Mouse (Mus musculus) T-cell, adult 2 months (primary cell): ENCODE measurements around the gene Synpr.
"Not testable (repeated sequence)": the region's sequence is repeated elsewhere in the genome, so short reads cannot be mapped to it uniquely, and the experiment has no call there.

ENCODE experiments used
- DNase-seq: peaks from one replicate; pipeline ENCODE4 v3.0.0; 2022; ENCODE audit warnings: low spot score

Synpr gene

DNA sequence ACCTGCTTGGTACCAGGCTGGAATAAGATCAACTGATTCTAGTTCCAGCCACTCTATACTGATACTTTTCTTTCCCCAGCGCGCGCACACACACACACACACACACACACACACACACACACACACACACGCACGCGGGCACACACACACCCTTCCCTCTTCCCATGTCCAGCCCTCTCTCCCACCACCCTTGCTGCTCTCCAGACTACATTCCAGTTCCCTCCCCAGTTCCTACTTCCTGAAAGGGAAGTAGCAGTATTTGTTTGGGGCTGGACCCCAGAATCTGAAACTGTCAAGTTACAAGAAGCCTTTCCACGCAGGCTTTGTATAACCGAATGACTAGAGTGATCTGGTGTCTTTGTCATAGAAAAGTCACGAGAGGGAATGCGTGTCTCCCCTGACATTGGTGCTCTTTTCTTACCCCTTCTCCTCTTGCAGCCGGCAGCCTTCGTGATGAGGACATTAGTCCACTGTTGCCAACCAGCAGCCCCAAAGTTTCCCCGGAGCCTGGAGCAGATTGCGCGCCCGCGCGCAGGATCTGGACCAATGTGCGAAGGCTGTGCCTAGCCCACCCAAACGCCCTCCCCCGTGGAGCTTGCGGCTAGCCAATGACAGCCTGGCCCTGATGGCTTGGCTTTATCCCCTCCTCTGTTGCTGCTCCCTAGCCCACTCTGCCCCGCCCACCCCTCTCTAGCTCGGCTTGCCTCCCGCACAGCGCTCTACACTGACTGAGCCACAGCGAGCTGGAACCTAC is at the start of gene Synpr:
Gene Synpr, plus strand, starts transcription at position 690 of the 754 bp plus-strand sequence.
- DNase-seq: no peak

DNA sequence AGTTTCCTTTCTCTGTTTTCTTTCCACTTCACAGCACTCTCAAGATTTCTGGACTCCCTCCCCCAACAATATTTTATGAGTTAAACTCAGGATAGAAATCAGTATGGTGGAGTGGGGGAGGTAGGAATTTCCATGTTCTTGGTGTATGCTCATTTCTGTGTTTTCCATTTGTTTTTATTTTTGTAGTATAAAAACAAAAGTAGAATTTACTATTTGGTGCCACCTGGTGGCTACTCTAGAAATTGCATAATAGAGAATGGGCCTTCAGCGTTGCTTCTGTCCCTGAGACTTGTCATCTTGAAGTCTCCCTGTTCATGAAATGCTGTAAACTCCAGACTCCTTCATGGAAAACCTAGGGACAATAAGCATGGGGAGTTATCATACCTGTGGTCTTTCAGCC is 47.7 kb upstream of the Synpr start:
- no peak for DNase-seq

DNA sequence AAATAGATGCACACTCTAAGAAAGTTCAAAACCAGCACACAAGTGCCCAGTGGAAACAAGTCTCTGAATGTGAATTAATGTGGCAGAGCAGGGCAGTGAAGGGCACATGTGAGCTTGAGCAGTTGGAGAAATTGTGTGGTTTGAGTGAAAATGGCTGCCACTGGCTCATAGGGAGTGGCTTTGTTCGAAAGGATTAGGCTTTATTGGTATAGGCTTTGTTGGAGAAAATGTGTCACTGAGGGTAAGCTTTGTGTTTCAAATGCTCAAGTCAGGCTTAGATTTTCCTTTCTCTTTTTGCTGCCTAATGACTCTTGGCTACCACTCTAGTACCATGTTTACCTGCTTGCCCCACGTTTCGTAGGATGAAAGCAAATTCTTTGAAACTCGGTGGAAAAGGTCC is 37.1 kb upstream of the Synpr start:
- DNase-seq: no peak

DNA sequence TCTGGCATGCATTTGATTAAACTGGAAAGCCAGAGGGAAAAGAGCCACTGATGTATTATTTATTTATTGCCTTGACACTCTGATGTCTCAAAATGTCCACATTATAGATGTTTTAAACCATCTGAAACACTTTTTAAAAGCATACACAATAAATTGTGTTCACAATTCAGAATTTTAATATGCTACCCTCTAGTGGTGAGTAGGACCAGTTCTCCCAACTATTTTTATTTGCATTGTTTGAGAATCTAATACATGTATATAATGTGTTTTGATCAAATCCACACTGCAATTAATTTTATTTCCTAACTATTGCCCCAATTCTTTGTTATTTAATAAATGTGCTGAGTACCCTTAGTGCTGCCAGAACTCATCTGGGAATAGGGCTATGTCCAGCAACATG is 35.2 kb upstream of the Synpr start:
- DNase-seq: no peak

DNA sequence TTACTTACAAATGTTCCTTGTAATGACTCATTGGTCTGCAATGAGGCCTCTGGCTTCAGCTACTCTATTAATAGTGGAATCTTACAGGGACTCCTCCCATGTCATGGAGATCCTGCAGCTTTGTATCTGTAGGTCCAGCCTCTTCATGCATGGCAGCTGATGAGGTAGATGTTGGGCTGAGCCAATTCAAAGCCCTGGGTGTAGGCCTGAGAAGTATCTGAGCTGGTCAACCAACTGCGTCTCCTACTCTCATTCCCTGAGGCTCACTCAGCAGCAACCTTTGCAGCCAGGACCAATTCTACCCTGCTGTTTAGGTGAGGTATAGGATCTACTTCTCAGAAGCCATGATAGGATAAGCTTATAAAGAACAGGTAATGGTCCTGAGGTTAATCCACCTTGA is 32.0 kb upstream of the Synpr start:
- no peak for DNase-seq

DNA sequence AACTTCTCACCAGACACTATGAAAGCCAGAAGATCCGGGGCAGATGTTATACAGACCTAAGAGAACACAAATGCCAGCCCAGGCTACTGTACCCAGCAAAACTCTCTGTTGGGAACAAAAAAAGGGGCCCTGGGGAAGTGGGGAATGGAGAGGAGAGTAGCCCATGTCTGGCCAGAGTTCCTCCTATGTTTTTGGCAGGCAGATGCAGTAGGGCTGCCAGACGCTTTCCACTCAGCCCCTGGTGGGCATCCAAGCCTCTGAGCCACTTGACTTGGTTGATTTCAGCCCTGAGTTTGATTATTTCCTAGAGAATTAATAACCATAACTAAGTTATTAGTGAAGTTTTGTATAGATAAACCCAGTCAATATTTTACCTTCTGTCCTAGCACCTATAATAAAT is 29.8 kb upstream of the Synpr start:
- DNase-seq: not testable (repeated sequence)

DNA sequence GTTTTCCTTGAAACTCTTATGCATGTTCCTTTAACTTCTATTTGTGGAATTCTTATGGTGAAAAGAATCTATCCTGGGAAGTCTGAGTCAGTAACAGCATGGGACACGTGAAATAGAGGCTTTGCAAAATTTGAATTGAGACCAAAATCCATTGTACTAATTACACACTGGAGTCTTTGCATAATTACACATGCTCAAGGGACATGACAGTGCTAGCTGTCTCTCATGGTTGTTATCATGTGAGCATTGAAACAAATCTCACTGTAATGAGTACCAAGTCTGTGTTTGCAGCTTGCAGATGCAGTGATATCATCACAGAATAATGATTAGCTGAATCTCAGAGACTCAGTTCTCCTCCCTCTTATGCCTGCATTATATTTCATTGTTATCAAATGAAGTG is 22.2 kb upstream of the Synpr start:
- no peak for DNase-seq

DNA sequence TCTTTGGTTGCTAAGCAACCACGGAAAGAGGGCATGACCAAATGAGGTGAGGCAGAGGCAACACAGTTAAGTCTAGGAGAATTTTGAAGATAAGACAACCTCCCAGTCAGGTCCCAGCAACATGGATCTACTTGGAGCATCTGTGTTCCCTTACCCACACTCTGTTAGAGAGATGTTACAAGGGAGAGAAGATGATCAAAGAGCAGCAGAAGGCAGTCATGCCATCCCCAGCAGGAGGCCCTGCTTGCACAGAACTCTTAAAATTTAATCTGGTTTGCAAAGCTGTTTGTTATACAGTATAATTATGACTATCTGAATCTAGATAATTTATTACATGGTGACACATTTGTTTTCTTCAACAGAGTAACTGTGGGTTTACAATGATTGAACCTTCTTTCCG is 18.2 kb upstream of the Synpr start:
- DNase-seq: no peak

DNA sequence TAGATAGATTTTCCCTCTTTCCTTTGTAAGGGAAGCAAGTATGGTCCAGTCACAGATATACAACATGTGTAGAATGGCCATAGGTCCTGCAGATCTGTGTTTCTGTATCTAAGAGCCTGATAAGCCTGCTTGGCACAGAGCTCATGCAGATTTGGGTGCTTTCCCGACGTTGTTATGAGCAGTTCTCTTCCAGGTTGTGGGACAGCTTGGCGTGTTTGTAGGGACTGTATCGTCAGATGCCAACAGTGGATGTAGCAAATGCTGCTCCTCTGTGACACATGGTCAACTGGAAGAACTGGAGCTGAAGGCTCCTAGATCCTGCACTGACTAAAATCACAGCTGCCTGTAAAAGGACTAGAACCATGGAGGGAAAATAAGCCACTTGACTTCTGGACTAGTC is 17.4 kb upstream of the Synpr start:
- DNase-seq: no peak

DNA sequence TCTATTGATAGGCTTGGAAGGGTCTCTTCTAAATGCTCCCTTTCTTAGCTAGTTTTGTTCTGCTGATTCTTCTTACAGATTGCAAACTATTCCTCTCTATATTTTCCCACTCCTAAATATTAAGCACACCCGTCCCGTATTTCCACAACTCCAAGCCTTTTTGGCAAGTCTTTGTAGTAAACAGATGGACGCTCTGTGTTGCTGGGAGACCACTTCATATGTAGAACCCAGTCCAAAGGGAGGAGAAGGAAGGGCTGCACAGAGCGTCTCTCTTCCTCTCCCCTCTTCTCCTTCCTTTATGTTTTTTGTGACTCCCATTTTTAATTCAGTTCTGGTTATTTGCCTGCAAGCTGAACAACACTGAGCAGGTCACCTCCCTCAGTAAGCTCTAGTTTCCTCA is 1.4 kb upstream of the Synpr start:
- no peak for DNase-seq

DNA sequence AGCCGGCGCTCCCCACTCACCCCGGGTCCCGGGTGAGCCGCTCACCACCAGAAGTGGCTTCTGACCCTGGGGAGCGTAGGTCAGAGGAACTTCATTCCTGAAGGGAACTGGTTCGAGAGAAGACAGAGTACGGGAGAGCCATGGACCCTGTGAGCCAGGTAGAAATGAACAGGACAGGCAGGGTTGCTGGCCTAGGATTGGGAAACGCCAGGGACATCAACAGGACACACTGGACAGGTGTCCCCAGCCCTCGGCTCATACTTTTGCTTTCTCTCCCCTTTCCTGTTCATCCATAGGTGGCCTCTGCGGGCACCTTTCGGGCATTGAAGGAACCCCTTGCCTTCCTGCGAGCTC is 242 bp downstream of the Synpr start:
- no peak for DNase-seq

DNA sequence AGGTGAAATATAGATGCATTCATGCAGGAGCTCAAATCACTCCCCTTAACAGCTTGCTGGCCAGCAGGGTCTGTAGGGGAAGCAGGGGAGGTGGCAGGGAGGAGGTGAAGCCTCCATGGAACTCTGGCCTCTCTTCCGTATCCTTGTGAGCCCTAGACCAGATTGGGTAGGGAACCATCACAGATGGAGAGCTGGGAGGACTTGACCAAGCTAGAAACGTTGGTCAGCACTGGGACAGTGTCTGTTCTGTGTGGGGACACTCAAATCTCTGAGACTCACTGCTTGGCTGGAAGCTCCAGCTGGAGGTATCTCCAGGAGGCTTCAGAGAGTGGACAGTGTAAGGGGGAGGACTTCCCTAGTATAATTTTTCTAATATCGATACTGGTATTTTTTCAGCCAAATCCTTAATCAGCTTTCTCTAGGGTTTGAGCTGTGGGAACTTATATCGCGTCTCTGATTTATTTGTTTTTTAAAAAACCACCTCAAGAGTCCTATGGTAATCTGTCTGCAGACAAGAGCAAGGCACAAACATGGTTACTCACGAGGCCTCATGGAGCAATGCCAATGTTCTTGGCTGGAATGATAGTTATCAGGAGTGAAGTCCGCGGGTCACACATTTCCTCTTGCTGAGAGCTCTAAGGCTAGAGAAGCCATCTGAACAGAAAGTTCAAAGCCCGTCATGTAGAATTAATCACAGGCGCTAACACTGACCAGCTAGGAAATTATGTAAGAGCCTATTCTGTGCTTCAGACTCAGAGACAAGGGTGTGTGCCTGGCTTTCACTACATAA is 956 bp downstream of the Synpr start:
- DNase-seq: no peak

DNA sequence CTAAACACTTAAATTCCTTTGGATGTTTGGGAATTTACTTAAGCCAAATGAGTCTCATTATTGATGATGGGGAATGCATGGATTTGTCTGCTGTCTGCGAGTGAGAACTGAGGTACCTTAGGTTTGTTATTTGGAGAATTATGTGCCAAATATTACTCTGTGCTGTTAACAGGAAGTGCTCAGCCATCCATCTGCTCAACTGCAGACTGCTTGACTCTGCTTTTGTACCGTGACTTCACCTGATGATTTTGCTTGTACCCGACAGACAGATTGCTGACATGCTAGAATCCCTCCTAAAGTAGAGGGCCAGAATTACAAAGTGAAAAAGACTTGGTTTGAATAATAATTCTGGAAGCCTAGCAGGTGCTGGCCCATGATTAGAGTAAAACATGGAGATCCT is 9.6 kb downstream of the Synpr start:
- DNase-seq: no peak

DNA sequence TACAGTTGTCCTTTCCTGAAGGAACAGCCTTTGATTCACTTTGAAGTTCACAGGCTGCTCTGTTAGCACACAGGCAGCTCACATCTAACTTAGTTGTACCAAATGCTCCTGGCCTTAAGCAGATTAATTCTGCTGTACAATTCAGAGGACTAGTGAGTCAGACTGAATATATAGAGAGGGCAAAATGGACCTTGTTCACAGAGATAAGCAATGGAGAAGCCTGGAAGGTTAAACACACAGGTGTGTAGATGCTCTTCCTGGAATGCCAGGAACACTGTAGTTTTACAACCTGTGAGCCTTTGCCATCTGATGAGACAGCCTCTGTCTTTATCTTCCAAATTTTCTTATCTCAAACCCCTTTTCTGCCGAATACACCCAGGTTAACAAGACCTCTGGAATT is 29.7 kb downstream of the Synpr start:
- no peak for DNase-seq

DNA sequence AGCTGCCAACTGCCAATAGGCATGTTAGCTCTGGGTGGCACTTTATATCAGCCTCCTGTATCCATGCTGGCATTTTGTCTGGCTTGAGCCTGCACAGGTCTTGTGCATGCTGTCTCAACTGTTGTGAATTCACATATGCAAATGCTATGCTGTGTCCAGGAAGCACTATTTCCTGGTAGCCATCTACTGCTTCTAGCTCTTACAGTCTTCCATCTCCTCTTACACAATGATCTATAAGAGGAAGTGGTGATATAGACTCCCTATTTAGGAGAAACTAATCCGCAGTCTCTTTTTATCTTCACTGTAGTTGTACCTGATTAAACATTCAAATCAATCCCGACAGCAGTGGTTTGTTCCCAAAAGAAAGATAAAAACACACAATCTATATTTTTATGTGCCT is 43.9 kb downstream of the Synpr start:
- DNase-seq: no peak

DNA sequence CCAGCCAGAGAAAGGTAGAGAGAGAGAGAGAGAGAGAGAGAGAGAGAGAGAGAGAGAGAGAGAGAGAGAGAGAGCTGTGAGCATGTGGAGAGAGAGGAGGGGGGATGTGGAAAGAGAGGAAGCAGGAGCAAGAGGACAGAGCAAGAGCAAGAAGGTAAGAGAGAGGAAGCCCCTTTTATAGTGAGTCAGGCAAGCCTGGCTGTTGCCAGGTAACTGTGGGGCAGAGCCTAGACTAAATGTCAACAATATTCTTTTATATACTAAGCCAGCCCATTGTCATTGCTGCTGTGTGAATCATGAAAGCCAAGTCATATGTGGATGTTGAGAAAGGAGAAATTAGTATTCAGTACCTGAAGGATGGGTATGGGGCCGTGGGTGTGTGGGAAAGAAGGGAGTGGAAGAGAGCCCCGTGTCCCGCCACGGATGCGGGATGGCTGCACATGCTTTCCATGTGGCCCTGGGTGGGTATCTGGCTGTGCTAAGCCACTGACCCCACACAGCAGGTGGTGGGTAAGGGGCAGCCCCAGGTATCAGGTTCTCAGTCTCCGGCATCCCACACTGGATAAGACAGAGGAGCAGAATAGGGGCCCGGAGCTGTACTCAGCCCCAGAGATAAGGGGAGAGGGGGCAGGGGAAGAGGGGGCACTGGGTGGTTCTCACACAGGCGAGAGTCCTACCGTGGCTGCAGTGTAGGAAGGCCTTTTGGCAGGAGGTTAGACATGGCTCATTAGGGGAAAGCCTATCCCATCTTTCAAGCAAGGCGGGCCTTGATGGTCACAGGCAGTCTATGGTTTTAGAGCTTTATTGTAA is 48.1 kb downstream of the Synpr start:
- no peak for DNase-seq

DNA sequence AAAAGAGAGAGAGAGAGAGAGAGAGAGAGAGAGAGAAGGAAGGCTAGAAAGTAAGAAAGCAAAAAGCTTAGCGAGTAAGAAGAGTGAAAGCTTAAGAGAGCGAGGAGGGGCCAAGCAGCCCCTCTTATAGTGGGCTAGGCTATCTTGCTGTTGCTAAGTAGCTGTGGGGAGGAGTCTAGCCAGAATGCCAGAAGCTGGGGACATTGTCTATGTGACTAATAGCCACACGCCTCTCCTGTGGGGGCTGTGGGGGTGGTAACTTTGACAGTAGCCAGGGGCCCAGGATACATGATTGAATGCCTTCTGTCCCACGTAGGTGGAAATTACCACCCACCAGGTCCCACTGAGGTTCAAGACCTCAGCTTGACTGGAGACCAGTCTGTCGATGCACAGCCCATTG is 48.8 kb downstream of the Synpr start:
- no peak for DNase-seq

DNA sequence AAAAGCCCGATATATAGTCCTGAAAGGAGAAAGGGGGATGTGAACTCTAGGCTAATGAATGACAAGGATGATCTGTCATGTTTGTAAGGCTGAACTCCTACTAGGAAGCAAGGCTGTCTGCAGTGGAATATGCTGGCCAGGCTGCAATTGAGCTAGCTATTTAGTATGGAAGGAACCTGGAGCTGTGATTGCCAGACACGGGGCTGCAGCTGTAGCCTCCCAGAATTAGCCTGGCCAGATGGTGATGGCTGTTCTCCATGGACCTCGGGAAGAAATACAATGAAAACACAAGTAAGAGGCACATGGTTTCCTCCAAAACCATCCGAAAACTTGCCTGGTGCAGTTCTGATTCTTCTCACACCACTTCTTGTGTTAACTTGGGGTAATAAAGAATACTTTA is 51.6 kb downstream of the Synpr start:
- DNase-seq: no peak

DNA sequence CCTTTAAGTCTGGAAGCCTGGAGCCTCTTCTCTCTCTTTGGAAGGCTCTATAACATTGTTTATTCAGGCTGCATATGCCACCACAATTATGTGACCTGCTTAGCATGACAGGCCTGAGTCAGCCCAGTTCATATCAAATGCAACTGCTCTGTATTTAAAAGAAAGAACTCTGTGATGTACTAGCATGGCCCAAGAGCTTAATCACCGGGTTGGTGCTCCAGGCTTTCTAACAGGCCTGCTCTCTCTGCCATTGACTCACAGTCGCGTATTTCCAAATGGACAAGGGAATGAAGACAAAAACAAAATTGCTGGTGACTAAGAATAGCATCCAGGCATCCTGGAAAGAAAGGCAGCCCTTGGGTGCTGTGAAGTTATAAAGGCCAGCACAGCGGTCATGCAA is 56.1 kb downstream of the Synpr start:
- DNase-seq: no peak

DNA sequence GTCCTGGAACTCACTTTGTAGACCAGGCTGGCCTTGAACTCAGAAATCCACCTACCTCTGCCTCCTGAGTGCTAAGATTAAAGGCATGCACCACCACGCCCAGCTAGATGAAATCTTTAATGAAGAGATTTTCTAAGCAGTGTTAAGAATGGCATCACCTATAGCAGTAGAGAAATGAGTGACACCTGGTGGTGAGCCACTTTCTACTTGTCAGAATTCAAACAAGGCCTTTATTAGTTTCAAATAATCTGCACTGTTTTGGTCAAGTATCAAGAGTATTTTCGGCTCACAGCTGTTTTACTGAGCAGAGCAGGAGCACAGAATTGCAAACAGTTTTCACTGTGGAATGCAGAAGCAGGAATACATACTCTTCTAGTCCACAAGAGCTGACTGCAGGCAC is 59.7 kb downstream of the Synpr start:
- no peak for DNase-seq

DNA sequence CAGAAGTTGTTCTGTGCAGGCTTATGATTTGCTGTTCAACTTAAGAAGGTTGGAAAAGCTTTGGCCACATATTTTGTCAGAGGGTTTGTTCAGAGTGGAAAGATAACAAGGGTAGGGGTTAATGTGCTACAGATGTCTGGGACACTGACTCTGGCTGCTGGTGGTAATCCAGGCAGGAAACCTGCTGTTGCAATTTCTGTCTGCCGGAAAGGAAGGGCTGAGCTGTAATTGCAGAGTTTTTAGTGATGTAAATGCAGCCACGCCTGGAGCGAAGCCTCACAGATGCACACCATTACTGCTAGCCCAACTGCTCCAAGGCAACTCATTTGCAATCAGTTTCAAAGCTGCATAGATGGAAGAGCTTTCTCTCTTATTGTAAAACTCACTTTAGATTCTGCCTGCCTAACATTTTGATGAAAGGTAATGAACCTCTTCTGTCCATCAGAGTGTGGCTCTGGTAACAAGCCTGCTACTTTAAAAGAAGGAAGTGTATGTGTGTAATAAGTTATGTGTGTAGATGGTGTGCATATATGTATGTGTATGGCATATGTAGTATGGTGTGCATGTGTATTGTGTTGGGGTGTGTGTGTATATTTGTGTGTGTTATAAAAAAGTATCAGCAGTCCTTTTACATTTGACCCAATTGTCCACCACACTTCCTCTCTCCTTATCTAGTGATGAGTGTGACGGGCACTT is 64.7 kb downstream of the Synpr start:
- DNase-seq: no peak

DNA sequence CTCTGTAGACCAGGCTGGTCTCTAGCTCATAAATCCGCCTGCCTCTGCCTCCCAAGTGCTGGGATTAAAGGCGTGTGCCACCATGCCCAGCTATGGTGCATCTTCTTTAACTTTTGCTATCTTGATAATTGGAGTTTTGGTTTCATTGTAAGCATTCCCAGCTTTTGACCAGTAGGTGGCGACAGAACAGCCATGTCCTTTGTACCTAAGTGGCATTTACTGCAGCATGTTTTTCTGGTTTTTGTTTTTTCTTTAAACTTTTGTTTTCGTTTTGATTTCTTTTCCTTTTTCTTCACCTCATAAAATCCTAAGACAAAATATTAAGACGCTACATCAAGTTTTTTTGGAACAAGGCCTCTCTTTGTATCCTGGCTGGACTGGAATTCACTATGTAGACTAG is 69.6 kb downstream of the Synpr start:
- no peak for DNase-seq
